Mouse (Mus musculus) hindbrain, embryonic 16.5 days (tissue): ENCODE results near the gene Prkag2. TPM values are rescaled to one million over a fixed set of nuclear protein-coding genes. Genes with fewer than 3 reads are reported as not detected.
A peak's percentile ranks its signal among the peaks of the same experiment; 100 is the strongest.

Experiments used
- ATAC-seq: fragments of 200-750 bp; cut with Nextera tagmentation; 2 replicates; pipeline ENCODE4 v1.8.0; 2017; ENCODE audit warnings: moderate TSS enrichment, moderate library complexity
- H3K27ac ChIP-seq: fragments of 300-500 bp; sonication (generic); 2 replicates; pipeline ENCODE4 v1.5.1; 2014; ENCODE audit warnings: low read depth, mild to moderate bottlenecking, control low read depth, low read length, moderate library complexity
- H3K27me3 ChIP-seq: fragments of 300-500 bp; sonication (generic); replicated peaks from 2 replicates; pipeline ENCODE4 v1.6.1; 2014; ENCODE audit warnings: low read length; ENCODE audit not compliant: control insufficient read depth, insufficient read depth
- H3K36me3 ChIP-seq: fragments of 300-500 bp; sonication (generic); 2 replicates; pipeline ENCODE4 v1.6.1; 2014; ENCODE audit warnings: mild to moderate bottlenecking, low read length, moderate library complexity, mixed read lengths; ENCODE audit not compliant: control insufficient read depth, insufficient read depth
- H3K4me1 ChIP-seq: fragments of 300-500 bp; sonication (generic); 2 replicates; pipeline ENCODE4 v1.6.1; 2014; ENCODE audit warnings: low read depth, low read length; ENCODE audit not compliant: control insufficient read depth, insufficient read depth
- H3K4me2 ChIP-seq: fragments of 300-500 bp; sonication (generic); 2 replicates; pipeline ENCODE4 v1.6.1; 2014; ENCODE audit warnings: mild to moderate bottlenecking, low read length, control low read depth, moderate library complexity
- H3K4me3 ChIP-seq: fragments of 300-500 bp; sonication (generic); 2 replicates; pipeline ENCODE4 v1.5.1; 2014; ENCODE audit warnings: mild to moderate bottlenecking, low read length, control low read depth, moderate library complexity
- H3K9ac ChIP-seq: fragments of 300-500 bp; sonication (generic); 2 replicates; pipeline ENCODE4 v1.6.1; 2014; ENCODE audit warnings: low read depth, mild to moderate bottlenecking, control low read depth, low read length, moderate library complexity
- H3K9me3 ChIP-seq: fragments of 300-500 bp; sonication (generic); 2 replicates; pipeline ENCODE4 v1.6.1; 2014; ENCODE audit warnings: mild to moderate bottlenecking, low read length, moderate library complexity; ENCODE audit not compliant: control insufficient read depth
- WGBS: fragments of 180-500 bp; shearing (Covaris S2); extraction: QIAGEN DNeasy Blood & Tissue Kit; methylation state at CpG from one replicate; pipeline ENCODE4 v1.1.7; 2014; 5-methylcytosine and 5-hydroxymethylcytosine counted together
- polyA plus RNA-seq: library from polyadenylated mRNA; unstranded; fragments of >200 nt; fragmentation: Nextera tagmentation; extraction: Ambion mirVana; gene quantifications from 2 replicates; pipeline ENCODE4 v1.2.1, GENCODE M21; 2015

Prkag2 gene
- polyA plus RNA-seq, 1 experiment from 2014 or later: 111 TPM

DNA sequence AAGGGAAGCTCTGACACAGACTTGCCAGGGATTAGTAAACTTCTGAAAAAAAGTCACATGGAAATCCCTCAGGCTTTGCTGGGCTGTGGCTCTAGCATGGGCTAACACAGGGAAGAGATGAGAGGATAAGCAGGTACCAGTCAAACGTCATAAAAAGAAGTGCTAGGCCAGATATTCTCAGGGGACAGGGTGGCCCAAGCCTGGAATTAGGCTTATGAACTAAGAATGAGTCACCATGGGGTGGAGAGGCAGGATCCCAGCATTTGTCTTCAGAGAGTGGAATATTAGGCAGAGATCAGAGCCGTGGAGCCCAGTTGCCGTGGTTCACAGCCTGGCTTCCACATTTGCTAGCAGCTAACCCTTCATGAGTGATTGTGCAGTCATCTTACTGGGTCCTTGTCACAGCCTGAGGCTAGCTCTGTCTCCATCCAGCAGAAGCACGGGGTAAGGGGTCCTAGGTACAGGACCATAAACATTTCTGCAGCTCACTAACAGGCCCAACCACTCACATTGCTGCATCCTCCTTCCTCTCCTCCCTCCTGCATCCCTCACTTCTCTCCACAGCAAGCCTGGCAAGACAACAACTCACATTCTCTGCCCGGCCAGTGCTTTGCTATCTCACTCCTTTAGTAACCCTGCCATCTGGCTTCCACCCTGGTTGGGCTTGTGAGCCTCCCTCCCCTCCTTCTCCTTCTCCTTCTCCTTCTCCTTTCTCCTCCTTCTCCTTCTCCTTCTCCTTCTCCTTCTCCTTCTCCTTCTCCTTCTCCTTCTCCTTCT lies 162.2 kb downstream of the Prkag2 start:
- Histone ChIP-seq H3K4me3 (no peak overlapping the region), H3K9me3 (no peaks in the 10 kb centered on the region), H3K27ac (no peak overlapping the region), H3K4me1 (no peaks in the 10 kb centered on the region), H3K36me3 (no peaks in the 10 kb centered on the region), H3K27me3 (no peaks in the 10 kb centered on the region), H3K4me2 (no peak overlapping the region), H3K9ac (no peak overlapping the region)
- ATAC-seq: no peak
- WGBS: 86% methylated on average over 5 of the region's 5 CpGs

- Histone ChIP-seq H3K4me3 (no peak overlapping the region), H3K4me1 (no peaks in the 10 kb centered on the region), H3K27ac (no peak overlapping the region), H3K9ac (no peak overlapping the region), H3K27me3 (no peaks in the 10 kb centered on the region), H3K9me3 (no peaks in the 10 kb centered on the region), H3K36me3 (no peaks in the 10 kb centered on the region), H3K4me2 (no peak overlapping the region)
- no peak for ATAC-seq
- 83% methylated on average over 8 of the region's 8 CpGs for WGBS
Measured at GRCm38 (mm10) chr5:24936451-24936850, 164.0 kb downstream of the Prkag2 start.

DNA sequence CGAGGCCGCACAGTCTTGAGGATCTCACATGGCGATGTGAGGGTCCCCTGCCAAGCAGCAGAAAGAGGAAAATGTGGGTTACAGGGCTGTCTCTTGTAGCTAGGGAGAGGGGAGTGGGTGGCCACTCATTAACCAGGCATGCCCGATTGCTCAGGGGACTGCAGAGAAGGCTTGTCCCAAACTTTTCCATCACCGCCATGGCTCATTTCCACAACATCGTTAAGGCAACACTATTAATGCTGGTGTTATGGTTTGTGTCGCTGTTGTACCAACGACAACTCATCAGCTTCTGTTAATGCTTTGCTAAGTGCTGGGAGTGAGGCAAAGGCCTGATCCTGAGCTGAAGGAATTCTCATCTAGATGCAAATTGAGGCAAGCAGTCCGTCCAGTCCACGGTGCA lies 165.0 kb downstream of the Prkag2 start:
- ATAC-seq: no peak
- 75% methylated on average over 10 of the region's 10 CpGs for WGBS
- Histone ChIP-seq H3K9ac (no peak overlapping the region), H3K27me3 (no peaks in the 10 kb centered on the region), H3K27ac (no peak overlapping the region), H3K4me3 (no peak overlapping the region), H3K36me3 (no peaks in the 10 kb centered on the region), H3K4me2 (no peak overlapping the region), H3K4me1 (no peaks in the 10 kb centered on the region), H3K9me3 (no peaks in the 10 kb centered on the region)

DNA sequence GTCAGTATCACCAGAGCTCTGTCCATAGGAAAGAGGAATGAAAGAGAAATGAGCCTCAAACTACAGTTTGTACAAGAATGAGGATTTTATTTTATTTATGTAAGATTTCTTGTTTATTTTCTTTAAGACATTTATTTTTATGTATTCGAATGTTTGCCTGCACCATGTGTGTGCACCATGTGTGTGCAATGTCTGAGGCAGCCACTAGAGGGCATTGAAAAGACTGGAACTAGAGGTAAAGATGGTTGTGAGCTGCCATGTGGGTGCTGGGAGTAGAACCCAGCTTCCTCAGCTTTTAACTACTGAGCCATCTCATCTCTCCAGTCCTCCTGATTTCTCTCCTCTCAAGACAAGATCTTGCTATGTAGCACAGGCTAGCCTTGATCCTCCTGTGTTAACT lies 166.7 kb downstream of the Prkag2 start:
- no peaks in the 10 kb centered on the region for H3K27me3 ChIP-seq
- H3K9ac ChIP-seq: no peak overlapping the region
- no peaks in the 10 kb centered on the region for H3K36me3 ChIP-seq
- ATAC-seq: no peak
- no peaks in the 10 kb centered on the region for H3K4me1 ChIP-seq
- H3K4me2 ChIP-seq: no peak overlapping the region
- H3K4me3 ChIP-seq: no peak overlapping the region
- H3K9me3 ChIP-seq: no peaks in the 10 kb centered on the region
- WGBS: 97% methylated on average over 1 of the region's 1 CpGs
- no peak overlapping the region for H3K27ac ChIP-seq

- Histone ChIP-seq H3K9ac (no peak overlapping the region; the same call in 1 of the 2 replicates), H3K4me3 (no peak overlapping the region), H3K9me3 (no peaks in the 10 kb centered on the region), H3K27me3 (no peaks in the 10 kb centered on the region), H3K36me3 (no peaks in the 10 kb centered on the region), H3K4me2 (no peak overlapping the region), H3K27ac (no peak overlapping the region), H3K4me1 (no peaks in the 10 kb centered on the region)
- WGBS: 71% methylated on average over 10 of the region's 10 CpGs
- ATAC-seq: no peak
Measured at GRCm38 (mm10) chr5:24931578-24932185, 168.8 kb downstream of the Prkag2 start.

DNA sequence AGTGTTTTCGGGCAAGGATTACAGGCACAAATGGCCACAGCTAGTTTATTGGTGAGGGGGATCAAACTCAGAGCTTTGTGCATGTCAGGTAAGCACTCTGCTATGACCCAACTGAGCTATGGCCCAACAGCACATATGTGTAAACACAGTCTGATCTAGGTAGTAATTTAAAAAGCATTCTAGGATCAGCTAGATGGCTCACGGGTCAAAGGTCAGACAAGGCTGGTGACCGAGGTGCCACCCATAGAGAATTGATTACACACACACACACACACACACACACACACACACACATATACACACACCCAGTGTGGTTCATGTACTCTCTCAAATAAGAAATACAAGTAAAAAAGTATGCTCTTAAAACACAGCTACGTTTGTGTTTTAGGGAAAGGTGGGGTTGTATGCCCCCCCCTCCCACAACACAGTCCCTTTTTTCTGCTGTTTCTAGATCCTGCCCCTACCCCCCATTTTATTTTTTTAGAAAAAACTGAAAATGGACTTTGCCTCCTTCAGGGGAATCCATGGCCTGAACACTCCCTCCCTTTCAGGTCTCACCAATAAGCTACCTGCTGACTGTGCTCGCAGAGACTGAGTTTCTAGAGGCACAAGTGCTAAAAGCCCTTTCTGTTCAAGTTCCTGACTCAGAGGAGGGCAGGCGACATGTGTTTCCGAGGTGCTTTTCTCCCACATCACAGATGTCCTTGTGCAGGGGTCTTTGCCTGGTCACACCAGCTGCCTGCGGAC lies 169.4 kb downstream of the Prkag2 start:
- 73% methylated on average over 8 of the region's 8 CpGs for WGBS

DNA sequence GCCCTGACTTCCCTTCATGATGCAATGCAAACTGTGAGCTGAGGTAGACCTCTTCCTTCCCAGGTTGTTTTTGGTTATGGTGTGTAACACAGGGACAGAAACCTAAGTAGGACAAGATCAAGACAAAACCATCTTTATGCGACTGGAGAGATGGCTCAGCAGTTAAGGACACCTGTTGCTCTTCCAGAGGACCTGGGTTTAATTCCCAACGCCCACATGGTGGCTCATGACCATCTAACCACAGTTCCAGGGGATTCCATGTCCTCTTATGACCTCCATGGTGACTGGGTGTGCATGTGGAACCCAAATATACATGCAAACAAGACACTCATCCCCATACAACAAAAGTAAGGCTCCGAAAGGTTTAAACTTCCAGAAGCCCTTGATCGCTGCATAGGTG lies 171.6 kb downstream of the Prkag2 start:
- H3K9ac ChIP-seq: no peak overlapping the region
- H3K4me1 ChIP-seq: no peaks in the 10 kb centered on the region
- no peak overlapping the region for H3K27ac ChIP-seq
- no peaks in the 10 kb centered on the region for H3K27me3 ChIP-seq
- no peaks in the 10 kb centered on the region for H3K9me3 ChIP-seq
- 96% methylated on average over 4 of the region's 4 CpGs for WGBS
- H3K36me3 ChIP-seq: no peaks in the 10 kb centered on the region
- H3K4me2 ChIP-seq: no peak overlapping the region
- ATAC-seq: no peak
- H3K4me3 ChIP-seq: no peak overlapping the region

More for the DNA sequence above, 169.4 kb downstream of the Prkag2 start:
- Histone ChIP-seq H3K27me3 (no peaks in the 10 kb centered on the region), H3K9ac (no peak overlapping the region; the same call in 1 of the 2 replicates), H3K9me3 (no peaks in the 10 kb centered on the region), H3K4me2 (no peak overlapping the region), H3K4me1 (no peaks in the 10 kb centered on the region), H3K27ac (no peak overlapping the region), H3K4me3 (no peak overlapping the region), H3K36me3 (no peaks in the 10 kb centered on the region)
- ATAC-seq: no peak

DNA sequence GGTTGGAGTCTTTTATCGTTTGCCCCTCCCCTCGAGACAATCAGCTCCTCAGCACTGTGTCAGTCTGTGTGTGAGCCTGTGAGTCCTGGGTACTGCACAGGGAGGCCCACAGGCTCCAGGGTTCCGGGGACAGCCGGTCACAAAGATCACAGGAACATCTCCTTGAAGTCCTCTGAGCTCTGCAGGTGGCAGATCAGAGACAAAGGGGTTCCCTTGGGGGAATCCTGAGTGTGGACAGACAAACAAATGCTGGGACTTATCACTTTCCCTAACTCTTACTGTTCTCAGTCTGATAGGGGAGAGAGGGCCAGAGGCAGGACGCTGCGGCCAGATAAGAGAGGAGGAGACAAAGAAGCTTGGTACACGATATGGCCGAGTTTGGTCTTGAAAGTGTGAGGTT lies 172.7 kb downstream of the Prkag2 start:
- no peak overlapping the region for H3K27ac ChIP-seq
- H3K9ac ChIP-seq: no peak overlapping the region
- no peaks in the 10 kb centered on the region for H3K4me1 ChIP-seq
- no peak overlapping the region for H3K4me2 ChIP-seq
- ATAC-seq: no peak
- H3K36me3 ChIP-seq: no peaks in the 10 kb centered on the region
- H3K27me3 ChIP-seq: no peaks in the 10 kb centered on the region
- H3K4me3 ChIP-seq: no peak overlapping the region
- 29% methylated on average over 8 of the region's 8 CpGs for WGBS
- H3K9me3 ChIP-seq: no peaks in the 10 kb centered on the region

DNA sequence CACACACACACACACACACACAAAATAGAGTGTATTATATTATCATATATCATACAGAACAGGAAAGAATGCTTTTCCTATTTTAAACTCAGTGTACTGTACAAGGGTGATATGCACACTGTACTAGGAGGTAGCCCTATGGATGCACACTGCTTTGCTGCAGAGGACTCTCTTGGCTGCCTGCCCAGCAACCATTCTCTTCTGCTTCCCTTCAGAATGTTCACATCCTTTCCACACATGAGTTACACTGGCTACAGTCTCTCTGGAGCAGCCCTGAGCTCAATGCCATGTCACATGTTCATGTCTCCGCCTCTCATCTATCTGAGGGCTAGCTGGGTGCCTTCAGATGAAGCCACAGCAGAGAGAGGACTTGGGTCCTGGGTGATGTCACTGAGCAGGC lies 181.3 kb downstream of the Prkag2 start:
- Histone ChIP-seq H3K27ac (no peak overlapping the region), H3K4me2 (no peak overlapping the region), H3K9me3 (no peaks in the 10 kb centered on the region), H3K27me3 (no peaks in the 10 kb centered on the region), H3K4me1 (no peaks in the 10 kb centered on the region; the same call in 1 of the 2 replicates), H3K9ac (no peak overlapping the region), H3K36me3 (no peaks in the 10 kb centered on the region), H3K4me3 (no peak overlapping the region)
- 88% methylated on average over 1 of the region's 1 CpGs for WGBS
- ATAC-seq: peak; percentile 67
